Mouse (Mus musculus): ENCODE results near the gene Gm21921. TPM values are rescaled to one million over a fixed set of nuclear protein-coding genes. Genes with fewer than 3 reads are reported as not detected.
"Not testable (repeated sequence)": the region's sequence is repeated elsewhere in the genome, so short reads cannot be mapped to it uniquely, and the experiment has no call there.

Gm21921 gene
- not detected in 2 replicates for polyA plus RNA-seq (2016; fragmentation: Nextera tagmentation; extraction: Ambion mirVana)

DNA sequence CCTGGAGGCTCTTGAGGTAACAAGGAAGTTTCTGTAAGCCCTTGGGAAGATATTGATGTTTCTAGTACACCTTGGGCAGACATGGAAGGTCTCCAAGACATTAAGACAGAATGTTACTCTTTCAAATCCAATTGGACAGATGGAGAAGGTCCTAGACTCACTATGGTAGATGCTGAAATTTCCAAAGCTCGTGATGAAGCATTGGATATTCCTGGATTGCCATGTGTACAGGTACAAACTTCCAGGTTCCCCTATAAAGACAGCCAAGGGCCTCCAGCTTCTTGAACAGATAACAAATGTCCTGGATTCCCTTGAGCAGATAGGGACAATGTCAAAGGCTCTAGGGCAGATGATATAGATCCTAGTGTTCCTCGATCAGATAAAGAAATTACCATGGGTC, at the start of gene Gm21921:
TSS of gene Gm21921 (minus strand) at position 101 of the 400 bp plus-strand sequence.
- WGBS, result no CpG with 5 or more reads among the region's 2 CpGs
- H3K9me3 ChIP-seq (replicated peaks); H3K36me3 ChIP-seq; H3K4me1 ChIP-seq; H3K27me3 ChIP-seq (ENCODE audit: low read depth, poor library complexity, severe bottlenecking); H3K4me3 ChIP-seq; H3K27ac ChIP-seq; DNase-seq (ENCODE audit: low spot score): not testable (repeated sequence)
